Mouse (Mus musculus) gastrocnemius, adult 18-20 months (tissue): Measurements from ENCODE around the gene Hist1h2ah. TPM values are rescaled to one million over a fixed set of nuclear protein-coding genes. Genes with fewer than 3 reads are reported as not detected.
A peak's percentile ranks its signal among the peaks of the same experiment; 100 is the strongest.

Source experiments
- DNase-seq: peaks from one replicate; pipeline ENCODE4 v3.0.0; 2021; ENCODE audit warnings: low spot score
- total RNA-seq, 2 experiments: library from RNA; stranded (reverse); gene quantifications; 2 replicates each; pipeline ENCODE4 v1.2.3; 2021

Gene Hist1h2ah
- total RNA-seq, 2 experiments from 2014 or later: 1.6 to 2.2 TPM

GRCm38 (mm10) chr13:22039951-22040463 is 4.6 kb upstream of the Hist1h2ah start:
- DNase-seq: no peak

GRCm38 (mm10) chr13:22039364-22039763 is 4.0 kb upstream of the Hist1h2ah start:
- no peak for DNase-seq

GRCm38 (mm10) chr13:22037415-22037814 is 2.0 kb upstream of the Hist1h2ah start:
- no peak for DNase-seq

- DNase-seq: no peak
Measured at GRCm38 (mm10) chr13:22036986-22037385, 1.6 kb upstream of the Hist1h2ah start.

GRCm38 (mm10) chr13:22036149-22036956 is 985 bp upstream of the Hist1h2ah start:
- no peak for DNase-seq

GRCm38 (mm10) chr13:22034443-22035266 is 713 bp downstream of the Hist1h2ah start:
- no peak for DNase-seq

- DNase-seq: no peak
Measured at GRCm38 (mm10) chr13:22033741-22034442, 1.5 kb downstream of the Hist1h2ah start.

GRCm38 (mm10) chr13:22030493-22030892 is 4.9 kb downstream of the Hist1h2ah start:
- DNase-seq: no peak

GRCm38 (mm10) chr13:22029928-22030327 is 5.4 kb downstream of the Hist1h2ah start:
- DNase-seq: no peak

GRCm38 (mm10) chr13:22028673-22029460 is 6.5 kb downstream of the Hist1h2ah start:
- peak; percentile 97 for DNase-seq

- peak; percentile 79 for DNase-seq
Measured at GRCm38 (mm10) chr13:22026058-22027031, 9.0 kb downstream of the Hist1h2ah start.

- DNase-seq: peak; percentile 86
Measured at GRCm38 (mm10) chr13:22022241-22022640, 13.1 kb downstream of the Hist1h2ah start.

- no peak for DNase-seq
Measured at GRCm38 (mm10) chr13:22021581-22021980, 13.8 kb downstream of the Hist1h2ah start.

GRCm38 (mm10) chr13:22020901-22021339 is 14.4 kb downstream of the Hist1h2ah start:
- DNase-seq: peak; percentile 81

- DNase-seq: no peak
Measured at GRCm38 (mm10) chr13:22019934-22020835, 15.2 kb downstream of the Hist1h2ah start.

- DNase-seq: peak; percentile 74
Measured at GRCm38 (mm10) chr13:22015479-22016450, 19.6 kb downstream of the Hist1h2ah start.

GRCm38 (mm10) chr13:22014411-22014845 is 20.9 kb downstream of the Hist1h2ah start:
- no peak for DNase-seq
